Mouse (Mus musculus) layer of hippocampus, adult 8-10 months (tissue): Measurements from ENCODE around the gene Glipr2. TPM values are rescaled to one million over a fixed set of nuclear protein-coding genes. Genes with fewer than 3 reads are reported as not detected.

ENCODE experiments used
- DNase-seq, 2 experiments: peaks; one replicate each; pipeline ENCODE4 v3.0.0; 2022; ENCODE audit warnings: low spot score in 2 of 2
- total RNA-seq, 4 experiments: library from RNA; stranded (reverse); gene quantifications; 2 replicates each; pipeline ENCODE4 v1.2.4; 2022

Glipr2 gene
- total RNA-seq, 4 experiments from 2014 or later = 2.1 to 5.8 (median 4.5) TPM

DNA sequence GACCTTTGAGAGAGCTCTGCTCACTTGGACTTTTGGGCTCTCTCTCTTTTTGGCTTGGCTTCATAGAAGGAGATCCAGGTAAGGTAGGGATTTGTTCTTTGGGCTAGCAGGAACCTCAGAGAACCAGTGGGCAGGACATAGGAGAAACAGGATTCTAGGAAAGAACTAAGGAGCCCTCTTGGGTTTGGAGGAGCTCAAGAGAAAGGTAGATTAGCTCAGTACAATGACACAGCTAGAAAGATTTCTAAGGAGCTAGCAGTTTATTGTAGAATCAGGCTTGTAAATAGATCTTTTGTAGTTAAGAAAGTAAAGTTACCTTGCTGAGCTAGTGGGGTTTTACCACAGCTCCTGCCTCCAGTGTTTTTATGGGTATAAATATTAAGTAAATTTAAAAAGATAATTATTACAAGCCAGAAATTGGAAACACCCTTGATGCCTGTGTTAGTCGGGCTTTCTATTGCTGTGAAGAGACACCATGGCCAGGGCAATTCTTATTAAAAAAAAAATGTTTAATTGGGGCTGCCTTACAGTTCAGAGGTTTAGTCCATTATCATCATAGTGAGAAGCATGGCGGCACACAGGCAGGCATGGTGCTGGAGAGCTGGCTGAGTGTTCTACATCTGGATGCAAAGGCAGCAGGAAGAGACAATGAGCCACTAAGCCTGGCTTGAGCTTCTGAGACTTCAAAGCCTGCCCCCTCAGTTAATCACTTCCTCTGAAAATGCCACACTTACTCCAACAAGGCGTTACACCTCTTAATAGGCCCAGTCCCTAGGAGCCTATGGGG lies 47.6 kb downstream of the Glipr2 start:
- DNase-seq = no peak

DNA sequence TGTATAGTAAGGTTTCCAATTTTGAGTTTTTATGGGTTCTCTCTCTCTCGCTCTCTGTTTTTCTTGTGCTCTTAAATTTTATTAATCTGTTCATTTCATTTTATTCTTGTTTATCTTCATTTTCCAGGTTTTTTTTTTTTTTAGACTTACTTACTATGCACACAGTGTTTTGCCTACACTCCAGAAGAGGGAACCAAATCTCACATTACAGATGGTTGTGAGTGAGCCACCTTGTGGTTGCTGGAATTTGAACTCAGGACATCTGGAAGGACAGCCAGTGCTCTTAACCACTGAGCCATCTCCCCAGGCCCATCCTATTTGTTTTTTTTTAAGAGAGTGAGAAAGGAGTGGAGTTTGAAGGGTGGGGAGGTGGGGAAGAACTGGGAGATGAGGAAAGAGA lies 53.0 kb downstream of the Glipr2 start:
- no peak for DNase-seq

DNA sequence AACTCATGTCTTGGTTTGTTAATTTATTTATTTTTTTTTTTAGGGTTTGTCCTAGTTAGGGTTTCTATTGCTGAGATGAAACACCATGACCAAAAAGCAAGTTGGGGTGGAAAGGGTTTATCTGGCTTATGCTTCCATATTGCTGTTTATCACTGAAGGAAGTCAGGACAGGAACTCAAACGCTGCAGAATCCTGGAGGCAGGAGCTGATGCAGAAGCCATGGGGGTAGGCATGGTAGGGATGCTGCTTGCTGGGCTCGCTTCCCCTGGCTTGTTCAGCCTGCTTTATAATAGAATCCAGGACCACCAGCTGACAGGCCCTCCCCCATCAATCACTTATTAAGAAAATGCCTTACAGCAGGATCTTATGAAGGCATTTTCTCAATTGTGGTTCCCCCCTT lies 53.7 kb downstream of the Glipr2 start:
- DNase-seq = no peak

DNA sequence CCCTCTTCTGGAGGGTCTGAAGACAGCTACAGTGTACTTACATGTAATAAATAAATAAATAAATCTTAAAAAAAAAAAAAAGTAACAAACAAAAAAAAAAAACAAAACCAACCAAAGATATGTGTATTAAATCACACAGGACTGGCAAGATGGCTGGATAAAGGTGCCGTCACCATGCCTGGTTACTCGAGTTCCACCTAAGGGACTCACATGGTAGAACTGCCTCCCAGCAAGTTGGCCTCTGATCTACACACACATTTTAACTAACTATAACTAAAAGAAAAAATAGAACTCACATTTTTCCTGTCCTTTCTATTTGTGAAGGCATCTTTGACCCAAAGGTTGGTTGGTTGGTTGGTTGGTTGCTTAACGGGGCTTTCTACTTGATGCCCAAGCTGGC lies 54.6 kb downstream of the Glipr2 start:
- DNase-seq = no peak

DNA sequence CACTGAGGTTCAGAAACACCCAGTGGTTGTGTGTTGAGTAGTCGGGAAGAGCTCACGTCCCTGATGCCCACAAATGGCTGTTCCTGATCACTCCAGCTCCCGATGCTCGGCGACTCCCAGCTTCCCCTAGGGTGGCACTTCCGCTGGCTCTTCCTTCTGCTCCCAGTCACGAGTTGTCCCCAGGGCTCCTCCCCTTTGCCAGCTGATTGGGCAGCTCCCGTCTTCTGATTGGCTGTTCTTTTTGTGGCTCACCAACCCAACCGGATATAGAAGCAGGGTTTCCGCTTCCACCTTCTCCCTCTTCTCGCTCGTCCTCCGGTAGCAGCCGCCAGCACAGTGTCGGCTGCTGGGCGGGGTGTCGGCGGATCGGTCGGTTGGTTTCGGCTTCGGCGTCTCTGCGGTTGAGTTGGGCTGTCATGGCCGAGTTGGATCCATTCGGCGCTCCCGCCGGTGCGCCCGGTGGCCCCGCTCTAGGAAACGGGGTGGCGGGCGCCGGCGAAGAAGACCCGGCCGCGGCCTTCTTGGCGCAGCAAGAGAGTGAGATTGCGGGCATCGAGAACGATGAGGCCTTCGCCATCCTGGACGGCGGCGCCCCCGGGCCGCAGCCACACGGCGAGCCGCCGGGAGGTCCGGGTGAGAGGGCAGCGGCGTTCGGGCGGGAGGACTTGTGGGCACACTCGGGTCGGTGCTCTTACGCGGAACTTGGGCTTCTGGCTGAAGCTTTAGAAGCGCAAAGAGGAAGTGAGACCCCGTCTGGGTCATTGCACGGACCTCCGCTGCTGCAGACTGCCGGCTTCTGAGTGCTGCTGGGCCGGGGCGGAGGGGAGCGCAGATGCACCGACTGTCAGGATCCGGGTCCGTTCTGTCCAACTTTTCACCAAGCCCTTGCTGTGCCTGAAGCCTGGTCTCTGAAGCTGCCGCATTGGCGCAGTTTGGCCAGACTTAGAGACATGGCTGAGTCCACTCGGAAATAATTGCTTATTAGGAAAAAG lies 55.5 kb downstream of the Glipr2 start:
- peak; percentile 92 to 97 for DNase-seq

DNA sequence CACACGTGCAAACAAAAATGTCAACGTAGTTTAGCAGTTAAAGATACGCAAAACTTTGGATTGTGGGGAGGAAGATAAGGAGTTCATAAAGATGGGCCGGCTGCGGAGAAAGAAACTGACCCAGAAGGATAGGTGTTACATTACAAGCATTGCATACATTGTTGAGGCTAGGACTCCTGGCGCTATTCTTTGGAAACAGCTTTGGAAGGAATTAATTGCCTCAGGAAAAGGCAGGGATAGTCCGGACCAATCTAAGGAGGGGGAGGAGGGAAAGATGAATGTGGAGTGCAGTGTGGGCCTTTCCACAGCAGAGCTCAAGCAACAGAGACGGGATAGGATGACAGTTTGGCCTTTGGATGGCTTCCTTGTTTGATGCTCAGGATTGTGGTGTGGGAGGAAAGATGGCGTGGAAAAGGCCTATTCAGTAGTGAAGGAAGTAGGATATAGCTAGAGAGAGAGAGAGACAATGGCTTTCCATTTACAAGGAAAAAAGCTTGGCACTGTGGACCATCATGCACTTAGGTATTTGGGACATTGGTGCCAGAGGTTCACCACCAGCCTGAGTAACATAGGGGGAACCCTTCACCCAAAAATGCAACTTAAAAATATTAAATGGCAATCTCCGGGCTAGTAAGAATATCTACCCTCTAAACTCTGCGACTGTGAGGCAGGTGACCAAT lies 56.3 kb downstream of the Glipr2 start:
- DNase-seq = no peak

DNA sequence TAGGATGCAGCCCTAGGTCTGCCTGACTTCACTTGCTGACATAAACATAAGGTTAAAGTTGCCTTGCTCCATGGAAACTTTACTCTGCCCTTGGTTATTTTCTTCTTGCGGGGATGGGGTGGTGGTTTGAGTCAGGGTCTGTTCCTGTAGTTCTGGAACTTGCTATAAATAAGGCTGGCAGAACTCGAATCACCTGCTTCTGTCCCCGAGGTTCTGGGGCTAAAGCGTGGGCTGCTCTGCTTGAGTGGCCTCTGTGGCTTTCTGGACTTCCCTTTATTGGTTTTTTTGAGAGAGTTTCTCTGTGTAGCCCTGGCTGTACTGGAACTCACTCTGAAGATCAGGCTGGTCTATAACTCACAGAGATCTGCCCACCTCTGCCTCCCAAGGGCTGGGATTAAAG lies 58.9 kb downstream of the Glipr2 start:
- DNase-seq = no peak

DNA sequence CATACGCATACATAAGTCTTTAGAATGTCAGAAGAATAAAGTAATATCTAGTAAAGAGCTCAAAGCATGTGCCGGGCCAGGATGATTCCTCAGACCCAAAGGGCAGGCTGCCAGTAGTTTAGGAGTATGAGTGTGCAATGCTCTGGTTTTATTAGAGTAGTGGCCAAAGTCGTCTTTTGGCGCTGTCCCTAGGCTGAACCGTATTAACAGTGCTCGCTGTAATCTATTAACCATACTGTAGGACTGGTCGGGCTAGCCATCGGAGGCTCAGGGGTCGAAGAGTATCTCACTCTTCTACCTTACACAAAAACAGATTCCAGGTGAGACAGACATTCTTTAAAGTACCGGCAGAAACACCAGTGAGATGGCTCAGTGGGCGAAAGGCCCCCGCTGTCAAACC lies 59.6 kb downstream of the Glipr2 start:
- DNase-seq = no peak

DNA sequence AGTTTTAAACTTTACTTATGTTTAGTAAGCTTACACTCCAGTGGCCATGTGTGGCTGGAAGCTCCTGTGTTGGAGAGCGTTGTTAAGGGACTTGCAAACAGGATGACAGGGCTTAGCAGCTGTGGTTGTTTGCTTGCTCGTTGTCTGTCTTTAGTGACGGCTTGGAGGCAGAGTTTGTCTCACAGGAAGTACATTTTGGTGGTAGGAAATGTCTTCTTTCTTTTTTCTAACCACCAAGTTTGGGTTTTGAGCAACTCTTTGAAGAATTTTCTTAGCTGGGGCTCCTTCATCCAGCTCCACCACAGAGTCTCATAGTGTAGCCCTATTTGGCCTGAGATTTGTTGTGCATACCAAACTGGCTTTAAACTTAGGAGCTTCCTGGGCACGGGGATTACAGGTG lies 65.1 kb downstream of the Glipr2 start:
- no peak for DNase-seq

DNA sequence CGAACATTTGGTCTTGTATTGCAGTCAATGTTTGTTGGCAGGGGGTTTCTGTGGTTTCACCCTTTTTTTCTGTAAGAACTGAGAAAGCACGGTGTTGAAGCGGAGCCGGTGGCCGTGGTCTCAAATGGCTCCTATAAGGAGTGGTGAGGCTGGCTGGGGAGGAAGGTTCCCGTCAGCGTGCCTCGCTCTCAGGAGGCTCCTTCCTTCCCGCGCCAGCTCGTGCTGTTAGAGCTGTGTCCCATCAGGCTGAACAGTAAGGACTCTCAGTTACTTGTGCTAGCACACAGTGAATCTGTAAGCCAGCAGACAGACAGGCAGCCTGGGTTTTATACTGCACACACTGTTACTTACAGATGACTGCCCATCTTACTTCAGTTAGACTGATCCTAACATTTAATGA lies 65.6 kb downstream of the Glipr2 start:
- peak in 1 of 2 experiments; percentile 1 for DNase-seq

DNA sequence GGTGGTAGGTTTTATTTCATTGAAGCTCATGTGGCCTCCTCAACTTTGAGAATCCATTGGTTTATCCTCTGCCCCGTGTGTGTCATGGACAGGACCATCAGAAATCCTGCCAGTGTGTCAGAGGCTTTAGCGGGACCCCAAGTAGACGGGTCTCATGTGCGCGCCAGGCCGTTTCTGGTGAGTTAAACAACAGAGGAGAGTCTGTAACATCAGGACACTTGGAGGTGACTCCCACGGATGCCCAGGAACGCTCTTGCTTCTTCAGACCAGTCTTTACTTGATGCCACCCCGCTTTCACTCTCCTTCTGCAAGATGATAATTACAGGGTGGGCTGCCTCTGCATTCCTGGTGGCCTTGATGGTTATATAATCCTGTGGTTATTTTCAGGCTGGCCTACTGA lies 66.5 kb downstream of the Glipr2 start:
- DNase-seq = peak in 1 of 2 experiments; percentile 0

DNA sequence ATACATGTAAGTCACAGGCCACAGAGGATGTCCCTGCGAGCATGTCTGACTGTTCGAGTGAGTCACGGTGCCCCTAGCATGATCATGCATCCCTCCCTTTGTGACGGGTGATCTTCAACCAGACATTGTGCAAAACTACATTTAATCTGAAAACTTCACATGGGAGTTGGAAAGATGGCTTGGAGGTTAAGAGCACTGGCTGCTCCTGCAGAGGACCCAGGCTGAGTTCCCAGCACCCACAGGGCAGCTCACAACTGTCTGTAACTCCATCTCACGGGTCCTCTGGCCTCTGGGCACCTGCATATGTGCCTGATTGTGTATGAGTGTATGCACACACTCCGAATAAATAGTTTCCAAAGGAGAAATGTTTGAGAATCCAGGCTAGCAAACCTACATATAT lies 67.0 kb downstream of the Glipr2 start:
- DNase-seq = no peak

DNA sequence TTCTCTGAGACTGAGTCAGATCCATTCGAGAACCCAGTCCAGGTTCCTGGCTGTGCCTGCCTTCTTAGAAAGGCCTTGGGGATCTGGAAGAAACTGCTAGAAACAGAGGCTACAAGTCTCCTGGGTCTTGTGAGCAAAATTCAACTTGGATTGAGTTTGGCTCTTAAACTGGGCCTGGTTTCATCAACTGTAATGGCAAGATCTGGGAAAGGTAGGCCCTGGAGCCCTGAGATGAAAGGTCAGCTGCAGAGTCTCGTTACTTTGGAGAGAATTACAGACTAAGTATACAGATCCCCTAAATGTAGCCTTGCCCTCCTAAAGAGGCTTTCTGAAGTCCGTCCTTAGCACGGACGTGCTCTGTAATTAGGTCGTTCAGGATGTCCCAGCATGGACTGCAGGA lies 68.4 kb downstream of the Glipr2 start:
- no peak for DNase-seq

Other genes starting within 250 kb of the Glipr2 start
- gene Olfr71, start 247.1 kb upstream of the Glipr2 start, total RNA-seq = not detected
- 1 to 10 TPM in 2 of 4 experiments, under 1 TPM in 2; 0.53 to 1.3 (median 0.93) TPM for gene Hrct1, start 230.2 kb upstream of the Glipr2 start, total RNA-seq
- 1 to 10 TPM in 2 of 4 experiments, under 1 TPM in 2; 0.50 to 1.2 (median 0.94) TPM for gene Spaar, start 227.4 kb upstream of the Glipr2 start, total RNA-seq
- not detected for gene Olfr159, start 186.4 kb upstream of the Glipr2 start, total RNA-seq
- not detected for gene Olfr156, start 133.5 kb upstream of the Glipr2 start, total RNA-seq
- gene Olfr157, start 117.2 kb upstream of the Glipr2 start, total RNA-seq = not detected
- not detected for gene Olfr155, start 105.8 kb upstream of the Glipr2 start, total RNA-seq
- 10 to 100 TPM in 1 of 4 experiments, 1 to 10 TPM in 3; 7.3 to 10.3 (median 7.8) TPM for gene Reck, start 81.9 kb upstream of the Glipr2 start, total RNA-seq
- not detected for gene Ccin, start 26.1 kb downstream of the Glipr2 start, total RNA-seq
- gene Clta, start 47.1 kb downstream of the Glipr2 start, total RNA-seq = 100 to 1,000 TPM; 264 to 296 (median 284) TPM
- gene Gne, start 126.8 kb downstream of the Glipr2 start, total RNA-seq = 10 to 100 TPM; 50.7 to 61.6 (median 55.9) TPM